Mouse (Mus musculus) kidney, embryonic 16.5 days (tissue): ENCODE results near the gene Stip1. TPM values are rescaled to one million over a fixed set of nuclear protein-coding genes. Genes with fewer than 3 reads are reported as not detected.

Experiments
- ATAC-seq: fragments of 200-750 bp; cut with Nextera tagmentation; 2 replicates; pipeline ENCODE4 v1.8.0; 2017; ENCODE audit warnings: moderate TSS enrichment; ENCODE audit not compliant: low FRiP score, low TSS enrichment
- H3K27ac ChIP-seq: fragments of 300-500 bp; sonication (generic); 2 replicates; pipeline ENCODE4 v1.5.1; 2014; ENCODE audit warnings: low read length
- H3K27me3 ChIP-seq: fragments of 300-500 bp; sonication (generic); 2 replicates; pipeline ENCODE4 v1.6.1; 2014; ENCODE audit warnings: low read length, control low read depth, mixed read lengths; ENCODE audit not compliant: insufficient read depth
- H3K36me3 ChIP-seq: fragments of 300-500 bp; sonication (generic); 2 replicates; pipeline ENCODE4 v1.6.1; 2014; ENCODE audit warnings: low read length, control low read depth, mixed read lengths; ENCODE audit not compliant: insufficient read depth
- H3K4me1 ChIP-seq: fragments of 300-500 bp; sonication (generic); 2 replicates; pipeline ENCODE4 v1.6.1; 2014; ENCODE audit warnings: low read length, control low read depth, mixed read lengths; ENCODE audit not compliant: insufficient read depth
- H3K4me2 ChIP-seq: fragments of 300-500 bp; sonication (generic); replicated peaks from 2 replicates; pipeline ENCODE4 v1.6.1; 2014; ENCODE audit warnings: low read depth, low read length
- H3K4me3 ChIP-seq: fragments of 300-500 bp; sonication (generic); 2 replicates; pipeline ENCODE4 v1.5.1; 2014; ENCODE audit warnings: mild to moderate bottlenecking, low read length
- H3K9ac ChIP-seq: fragments of 300-500 bp; sonication (generic); replicated peaks from 2 replicates; pipeline ENCODE4 v1.6.1; 2014; ENCODE audit warnings: low read length
- H3K9me3 ChIP-seq: fragments of 300-500 bp; sonication (generic); 2 replicates; pipeline ENCODE4 v1.6.1; 2016; ENCODE audit warnings: low read length, control low read depth
- WGBS: fragments of 180-500 bp; shearing (Covaris S2); extraction: QIAGEN DNeasy Blood & Tissue Kit; methylation state at CpG from one replicate; pipeline ENCODE4 v1.1.7; 2014; 5-methylcytosine and 5-hydroxymethylcytosine counted together
- polyA plus RNA-seq: library from polyadenylated mRNA; unstranded; fragments of >200 nt; fragmentation: Nextera tagmentation; extraction: Ambion mirVana; gene quantifications from 2 replicates; pipeline ENCODE4 v1.2.1, GENCODE M21; 2015

The Stip1 gene
- polyA plus RNA-seq, 1 experiment from 2014 or later = 305 TPM

DNA sequence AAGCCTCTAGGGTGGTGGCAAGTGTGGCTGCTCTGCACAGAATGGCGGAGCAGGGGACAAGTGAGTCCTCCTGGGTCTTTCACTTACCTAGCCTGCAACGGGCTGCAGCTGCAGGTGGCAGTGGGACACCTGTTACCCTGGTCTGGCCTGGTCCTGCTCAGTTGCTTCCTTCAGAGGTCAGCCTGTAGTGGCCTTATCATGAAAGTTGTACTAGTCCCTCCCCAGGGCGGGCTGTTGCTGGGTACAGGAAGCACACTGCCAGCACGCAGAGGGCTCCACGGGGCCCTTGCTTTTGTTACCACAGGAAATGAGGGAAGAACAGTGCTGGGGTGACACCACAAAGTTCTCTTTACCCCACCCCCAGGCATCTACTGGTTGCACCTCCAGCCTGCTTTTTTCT, 20.6 kb downstream of the Stip1 start, which contains the start of gene Fermt3:
Gene Fermt3 (minus strand): TSS at position 279 of the 400 bp plus-strand sequence.
- no peaks in the 10 kb centered on the region for H3K9me3 ChIP-seq
- no peaks in the 10 kb centered on the region for H3K27me3 ChIP-seq
- WGBS = 74% methylated on average over 5 of the region's 5 CpGs
- H3K9ac ChIP-seq = no peak within 1 kb of the TSS
- no peak within 1 kb of the TSS for H3K4me3 ChIP-seq
- no peaks in the 10 kb centered on the region for H3K4me1 ChIP-seq
- no peak within 1 kb of the TSS; the same call in 1 of the 2 replicates for H3K27ac ChIP-seq
- peaks cover 41% of the 10 kb centered on the region for H3K36me3 ChIP-seq
- ATAC-seq = no peak
- no peak within 1 kb of the TSS for H3K4me2 ChIP-seq

DNA sequence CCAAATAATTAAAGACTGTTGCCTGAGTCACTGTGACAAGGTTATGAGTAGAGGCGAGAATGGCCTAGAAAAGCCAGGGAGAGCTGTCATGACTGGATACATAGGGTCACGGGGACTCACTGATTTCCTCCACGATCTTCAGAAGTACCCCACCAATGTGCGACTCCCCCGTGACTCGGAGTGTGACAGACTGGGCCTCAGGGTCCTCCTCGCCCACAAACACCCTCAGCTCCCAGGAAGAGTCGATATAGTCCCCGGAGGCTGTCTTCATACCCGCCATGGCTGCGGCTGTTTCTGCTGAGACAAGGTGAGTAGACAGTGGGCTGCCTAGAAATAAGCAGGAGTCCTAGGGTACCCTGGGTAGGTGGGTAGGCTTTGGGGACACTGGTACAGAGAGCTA, 21.2 kb downstream of the Stip1 start:
- no peak overlapping the region for H3K4me3 ChIP-seq

GRCm38 (mm10) chr19:7017541-7018457, 22.0 kb downstream of the Stip1 start:
- H3K36me3 ChIP-seq = peaks cover 31% of the 10 kb centered on the region
- H3K9ac ChIP-seq = no peak overlapping the region
- no peaks in the 10 kb centered on the region for H3K27me3 ChIP-seq
- no peaks in the 10 kb centered on the region for H3K9me3 ChIP-seq
- ATAC-seq = no peak
- no peak overlapping the region for H3K4me3 ChIP-seq
- WGBS = 73% methylated on average over 12 of the region's 12 CpGs
- no peak overlapping the region for H3K4me2 ChIP-seq
- no peaks in the 10 kb centered on the region for H3K4me1 ChIP-seq
- no peak overlapping the region for H3K27ac ChIP-seq

More for the DNA sequence above, 21.2 kb downstream of the Stip1 start:
- ATAC-seq = no peak
- no peak overlapping the region for H3K9ac ChIP-seq
- no peaks in the 10 kb centered on the region for H3K9me3 ChIP-seq
- H3K27me3 ChIP-seq = no peaks in the 10 kb centered on the region
- 82% methylated on average over 11 of the region's 11 CpGs for WGBS
- no peak overlapping the region for H3K27ac ChIP-seq
- H3K4me1 ChIP-seq = no peaks in the 10 kb centered on the region
- H3K4me2 ChIP-seq = no peak overlapping the region
- peaks cover 36% of the 10 kb centered on the region for H3K36me3 ChIP-seq

DNA sequence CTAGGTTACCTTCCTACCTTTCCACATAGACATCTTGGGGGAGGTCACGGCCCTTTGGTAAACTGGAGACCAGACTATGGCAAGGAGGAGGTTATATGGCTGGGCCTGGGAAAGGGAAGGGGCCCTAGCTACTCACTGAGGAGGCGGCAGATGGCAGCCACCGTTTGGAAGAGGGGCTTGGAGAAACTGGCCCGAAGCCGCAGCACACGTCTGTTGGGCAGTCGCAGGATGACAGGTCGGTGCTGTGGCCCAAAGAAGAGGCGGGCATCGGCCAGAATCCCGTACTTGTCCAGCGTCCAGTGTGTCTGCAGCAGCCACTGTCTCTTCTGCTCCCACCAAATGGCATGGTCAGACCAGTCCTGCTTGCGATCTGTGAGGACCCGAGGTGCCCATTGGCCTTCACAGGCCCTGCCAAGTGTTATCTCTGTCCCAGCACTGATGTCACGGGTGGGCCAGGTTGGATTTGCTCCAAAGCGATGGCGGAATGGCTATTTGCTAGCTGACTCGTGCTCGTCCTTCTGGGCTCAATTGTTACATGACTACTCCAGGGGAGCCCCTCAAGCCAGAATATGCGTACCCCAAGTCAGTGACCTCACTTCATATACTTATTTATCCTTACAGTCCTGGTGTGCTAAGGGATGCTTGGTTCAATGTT, 25.2 kb downstream of the Stip1 start:
- no peak for ATAC-seq
- 92% methylated on average over 20 of the region's 20 CpGs for WGBS
- no peaks in the 10 kb centered on the region for H3K27me3 ChIP-seq
- no peak overlapping the region for H3K27ac ChIP-seq
- H3K4me3 ChIP-seq = no peak overlapping the region
- H3K36me3 ChIP-seq = peaks cover 2% of the 10 kb centered on the region; the same call in 1 of the 2 replicates
- H3K4me2 ChIP-seq = no peak overlapping the region
- no peaks in the 10 kb centered on the region for H3K4me1 ChIP-seq
- no peak overlapping the region for H3K9ac ChIP-seq
- no peaks in the 10 kb centered on the region for H3K9me3 ChIP-seq

DNA sequence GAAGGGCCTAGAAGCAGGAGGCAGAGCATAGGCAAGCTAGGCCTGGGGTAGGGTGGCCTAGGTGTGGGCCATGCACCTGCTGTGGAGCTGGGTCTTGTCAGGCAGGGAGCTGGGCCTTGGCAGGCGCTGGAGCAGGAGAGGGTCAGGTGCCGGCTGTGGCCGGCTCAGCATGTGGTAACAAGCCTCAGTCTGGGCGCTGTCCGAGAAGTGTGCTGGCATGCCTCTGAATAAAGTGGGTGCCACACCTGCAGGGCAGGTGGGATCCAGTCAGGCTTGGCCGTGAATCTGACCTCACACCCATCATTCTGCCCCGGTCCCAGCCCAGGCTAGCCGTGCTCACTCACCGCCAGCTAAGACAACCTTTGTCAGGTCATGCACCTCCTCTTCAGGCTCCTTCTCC, 25.8 kb downstream of the Stip1 start:
- H3K27ac ChIP-seq = no peak overlapping the region
- no peak for ATAC-seq
- no peaks in the 10 kb centered on the region for H3K9me3 ChIP-seq
- 83% methylated on average over 9 of the region's 9 CpGs for WGBS
- no peak overlapping the region for H3K9ac ChIP-seq
- H3K4me3 ChIP-seq = no peak overlapping the region
- H3K27me3 ChIP-seq = no peaks in the 10 kb centered on the region
- no peak overlapping the region for H3K4me2 ChIP-seq
- H3K4me1 ChIP-seq = no peaks in the 10 kb centered on the region
- H3K36me3 ChIP-seq = no peaks in the 10 kb centered on the region

DNA sequence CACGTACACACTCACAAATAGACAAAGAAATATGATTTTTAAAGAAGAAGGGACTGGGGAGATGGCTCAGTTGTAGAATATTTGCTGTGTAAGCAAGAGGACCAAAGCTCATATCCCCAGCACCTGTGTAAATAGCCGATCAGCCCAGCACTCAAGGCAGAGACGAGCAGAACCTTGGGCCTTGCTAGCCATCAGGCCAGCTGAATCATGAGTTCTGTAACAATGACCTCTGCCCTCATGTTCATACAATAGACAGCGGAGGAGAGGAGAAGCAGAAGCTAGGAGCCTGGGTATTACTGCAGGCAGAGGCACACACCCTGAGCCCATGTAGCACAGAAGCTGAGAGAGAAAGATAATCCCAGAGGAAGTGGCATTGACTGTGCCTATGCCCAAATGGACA, 27.3 kb downstream of the Stip1 start:
- no peak for ATAC-seq
- no peaks in the 10 kb centered on the region for H3K36me3 ChIP-seq
- 71% methylated on average over 4 of the region's 4 CpGs for WGBS

GRCm38 (mm10) chr19:7006892-7007593, 32.7 kb downstream of the Stip1 start:
- Histone ChIP-seq H3K9me3 (no peaks in the 10 kb centered on the region), H3K4me1 (no peaks in the 10 kb centered on the region), H3K27ac (0 out of 2 replicates have a peak overlapping the region, but pooled peaks have one; percentile 14), H3K36me3 (no peaks in the 10 kb centered on the region), H3K4me3 (no peak overlapping the region), H3K27me3 (no peaks in the 10 kb centered on the region), H3K4me2 (no peak overlapping the region), H3K9ac (no peak overlapping the region)
- WGBS = 82% methylated on average over 9 of the region's 9 CpGs
- no peak for ATAC-seq

More for the DNA sequence above, 27.3 kb downstream of the Stip1 start:
- H3K27me3 ChIP-seq = no peaks in the 10 kb centered on the region
- no peak overlapping the region for H3K4me3 ChIP-seq
- H3K9ac ChIP-seq = no peak overlapping the region
- no peak overlapping the region for H3K27ac ChIP-seq
- no peaks in the 10 kb centered on the region for H3K4me1 ChIP-seq
- H3K4me2 ChIP-seq = no peak overlapping the region
- H3K9me3 ChIP-seq = no peaks in the 10 kb centered on the region

- Histone ChIP-seq H3K4me3 (no peak overlapping the region), H3K27ac (no peak overlapping the region), H3K9me3 (no peaks in the 10 kb centered on the region), H3K4me1 (peaks cover 19% of the 10 kb centered on the region), H3K36me3 (peaks cover 17% of the 10 kb centered on the region), H3K27me3 (no peaks in the 10 kb centered on the region), H3K9ac (no peak overlapping the region), H3K4me2 (no peak overlapping the region)
- no peak for ATAC-seq
- 94% methylated on average over 19 of the region's 19 CpGs for WGBS
Observed at GRCm38 (mm10) chr19:6999360-7000063, 40.3 kb downstream of the Stip1 start.

- Histone ChIP-seq H3K27me3 (no peaks in the 10 kb centered on the region), H3K4me3 (no peak overlapping the region), H3K27ac (no peak overlapping the region), H3K36me3 (peaks cover 17% of the 10 kb centered on the region), H3K9ac (no peak overlapping the region), H3K9me3 (no peaks in the 10 kb centered on the region), H3K4me1 (peaks cover 28% of the 10 kb centered on the region), H3K4me2 (no peak overlapping the region)
- no peak for ATAC-seq
- WGBS = 81% methylated on average over 9 of the region's 9 CpGs
Observed at GRCm38 (mm10) chr19:6997721-6998290, 42.0 kb downstream of the Stip1 start.
